25 mouse cellular contexts compared by ENCODE assay signal in genomic region chr2:174441898-174442297, GRCm38 (mm10). TPM values are rescaled to one million over a fixed set of nuclear protein-coding genes. Genes with fewer than 3 reads are reported as not detected.
A peak's percentile ranks its signal among the peaks of the same experiment; 100 is the strongest.
DNase-seq lines count a peak whose midpoint lies in the region; ATAC-seq and TF ChIP-seq lines count a peak whose summit lies in the region.
"Had no signal": no experiment of that assay in that cellular context is flagged by ENCODE, and none has a peak within 500 bp of the region (broad histone marks: within the 10 kb centered on the region; RNA-seq: fewer than 3 reads in every experiment).

No protein-coding gene starts in this region.

- peaks cover 18% of the 10 kb centered on the region for H3K79me2 ChIP-seq in CH12.LX (replicated peaks; ENCODE audit: control insufficient read depth, extremely low read depth, insufficient read depth, poor library complexity, severe bottlenecking)
- peaks cover 4% of the 10 kb centered on the region; the same call in 1 of the 2 replicates for H3K79me2 ChIP-seq in MEL (ENCODE audit: control insufficient read depth, insufficient read depth, low read length, poor library complexity)

- TF ChIP-seq RAD21 in CH12.LX (IDR thresholded peaks at IDR 0.05; ENCODE audit: low read depth, low read length) (no peak), MEL (IDR thresholded peaks at IDR 0.05; ENCODE audit: low read depth, low read length) (no peak)

- 57% methylated on average over 4 of the region's 4 CpGs for WGBS in lung, embryonic 14.5 days
- WGBS in lung, postnatal 0 days = 52% methylated on average over 4 of the region's 4 CpGs

- H3K36me3 ChIP-seq in lung, embryonic 14.5 days (ENCODE audit: insufficient read depth) = no peaks in the 10 kb centered on the region
- no peaks in the 10 kb centered on the region for H3K36me3 ChIP-seq in lung, postnatal 0 days (ENCODE audit: insufficient read depth, low read length)
- H3K36me3 ChIP-seq in CH12.LX (replicated peaks in 1 of 2; ENCODE audit: control insufficient read depth in 1 of 2, insufficient read depth in 1 of 2, low read length in 1 of 2) (peaks cover 0 to 2% of the 10 kb centered on the region in 2 experiments), MEL (ENCODE audit: control insufficient read depth in 1 of 2, insufficient read depth in 2 of 2, low read length in 2 of 2) (peaks cover 0 to 12% of the 10 kb centered on the region in 2 experiments; a peak in 2 of 4 replicates)
- H3K36me3 ChIP-seq: forebrain, embryonic 12.5 days; forebrain, embryonic 15.5 days; hindbrain, embryonic 13.5 days had no signal

- no peak overlapping the region for H3K4me2 ChIP-seq in lung, embryonic 14.5 days
- no peak overlapping the region for H3K4me2 ChIP-seq in lung, postnatal 0 days (replicated peaks; ENCODE audit: low read depth, low read length)
- 0 out of 2 replicates have a peak overlapping the region, but pooled peaks have one; percentile 23 for H3K4me2 ChIP-seq in CH12.LX (ENCODE audit: insufficient read depth, low read depth, poor library complexity, severe bottlenecking)
- H3K4me2 ChIP-seq: embryonic facial prominence, embryonic 13.5 days; forebrain, embryonic 12.5 days; forebrain, embryonic 15.5 days; heart, embryonic 11.5 days; hindbrain, embryonic 13.5 days had no signal

- no peak overlapping the region for H3K4me3 ChIP-seq in lung, embryonic 14.5 days (ENCODE audit: low read depth, low read length)
- H3K4me3 ChIP-seq in lung, postnatal 0 days (ENCODE audit: low read depth, low read length) = no peak overlapping the region
- H3K4me3 ChIP-seq in CH12.LX (replicated peaks in 1 of 3; ENCODE audit: low read depth in 2 of 3, low read length in 2 of 3, poor library complexity in 1 of 3) = no peak overlapping the region
- H3K4me3 ChIP-seq in MEL (ENCODE audit: control insufficient read depth in 1 of 2, insufficient read depth in 1 of 2, low read depth in 2 of 2, low read length in 2 of 2) = no peak overlapping the region
- H3K4me3 ChIP-seq: embryonic facial prominence, embryonic 10.5 days; embryonic facial prominence, embryonic 13.5 days; erythroblast, embryonic 14.5 days; forebrain, embryonic 12.5 days; forebrain, embryonic 15.5 days; hindbrain, embryonic 13.5 days had no signal

- DNase-seq in lung, embryonic 14.5 days = peak; percentile 61
- no peak for DNase-seq in lung, postnatal 14 days
- DNase-seq in lung, postnatal 0 days (ENCODE audit: low spot score) = peak; percentile 69
- no peak for DNase-seq in lung, postnatal 4 days
- DNase-seq in CH12.LX (ENCODE audit: extremely low read depth) (no peak), MEL (ENCODE audit: low read depth, low spot score) (no peak)
- DNase-seq in cerebellum, adult 11-12 months = no peak
- DNase-seq: cerebellum, adult 11 months; cerebellum, adult 8-10 months; cerebellum, postnatal 10 days; cerebellum, postnatal 36 days; embryo, embryonic 11 days; gastrocnemius, postnatal 14 days had no signal

- TF ChIP-seq EP300 in lung, postnatal 0 days (IDR thresholded peaks at IDR 0.05) = no peak
- no peak for TF ChIP-seq EP300 in CH12.LX (IDR thresholded peaks at IDR 0.05; ENCODE audit: low read length)
- TF ChIP-seq EP300 in MEL (IDR thresholded peaks at IDR 0.05; ENCODE audit: low read depth in 1 of 2, low read length in 2 of 2) = no peak

- H3K27ac ChIP-seq in lung, embryonic 14.5 days (ENCODE audit: low read depth) = peak overlapping the region; percentile 48; the same call in 1 of the 2 replicates
- H3K27ac ChIP-seq in lung, postnatal 0 days (ENCODE audit: low read length) = peak overlapping the region; percentile 78; the same call in 1 of the 2 replicates
- H3K27ac ChIP-seq in CH12.LX (ENCODE audit: insufficient read depth, low read depth) = no peak overlapping the region
- H3K27ac ChIP-seq in MEL (ENCODE audit: control insufficient read depth, low read depth, low read length) = no peak overlapping the region
- H3K27ac ChIP-seq: embryonic facial prominence, embryonic 10.5 days; forebrain, embryonic 12.5 days; forebrain, embryonic 15.5 days; hindbrain, embryonic 13.5 days had no signal

- H3K9me3 ChIP-seq in lung, embryonic 14.5 days (ENCODE audit: low read depth, low read length) = no peaks in the 10 kb centered on the region
- H3K9me3 ChIP-seq in lung, postnatal 0 days (ENCODE audit: low read length) = no peaks in the 10 kb centered on the region
- H3K9me3 ChIP-seq in CH12.LX (replicated peaks; ENCODE audit: low read length) = no peaks in the 10 kb centered on the region
- H3K9me3 ChIP-seq in MEL (replicated peaks; ENCODE audit: insufficient read depth, low read length) = no peaks in the 10 kb centered on the region
- H3K9me3 ChIP-seq: embryonic facial prominence, embryonic 10.5 days; embryonic facial prominence, embryonic 13.5 days; forebrain, embryonic 12.5 days; forebrain, embryonic 15.5 days; hindbrain, embryonic 13.5 days had no signal

- TF ChIP-seq CTCF in lung, embryonic 14.5 days (IDR thresholded peaks at IDR 0.05; ENCODE audit: low read depth) = no peak
- no peak for TF ChIP-seq CTCF in lung, postnatal 0 days (IDR thresholded peaks at IDR 0.05)
- TF ChIP-seq CTCF in CH12.LX (conservative IDR thresholded peaks at IDR 0.05 in 1 of 2, IDR thresholded peaks at IDR 0.05 in 1 of 2; ENCODE audit: low read depth in 2 of 2, low read length in 2 of 2) = no peak
- TF ChIP-seq CTCF in MEL (IDR thresholded peaks at IDR 0.05 in 2 of 3, conservative IDR thresholded peaks at IDR 0.05 in 1 of 3; ENCODE audit: control insufficient read depth in 1 of 3, insufficient read depth in 1 of 3, low read depth in 2 of 3, low read length in 3 of 3, poor library complexity in 1 of 3, severe bottlenecking in 1 of 3) = no peak

- dilution Hi-C loops in CH12.LX (cut with MboI; ENCODE audit: extremely low pct_ligation_motif_present, extremely low pct_unique_long_range_greater_than_20kb, low sequenced_read_pairs) = no loop called here

- no peaks in the 10 kb centered on the region for H3K27me3 ChIP-seq in lung, embryonic 14.5 days (ENCODE audit: insufficient read depth, low read length)
- no peaks in the 10 kb centered on the region for H3K27me3 ChIP-seq in lung, postnatal 0 days (replicated peaks; ENCODE audit: insufficient read depth, low read length)
- peaks cover 1% of the 10 kb centered on the region for H3K27me3 ChIP-seq in CH12.LX (replicated peaks)
- no peaks in the 10 kb centered on the region for H3K27me3 ChIP-seq in MEL (ENCODE audit: control insufficient read depth in 1 of 2, insufficient read depth in 2 of 2, low read length in 2 of 2)
- H3K27me3 ChIP-seq: embryonic facial prominence, embryonic 13.5 days; forebrain, embryonic 12.5 days; forebrain, embryonic 15.5 days; hindbrain, embryonic 13.5 days had no signal

- peak; percentile 26; the same call in 1 of the 2 replicates for ATAC-seq in lung, embryonic 14.5 days (ENCODE audit: insufficient read depth)
- peak; percentile 49 for ATAC-seq in lung, postnatal 0 days
- ATAC-seq: forebrain, embryonic 15.5 days; hindbrain, embryonic 16.5 days had no signal

- in situ Hi-C loops in CH12.LX (cut with MboI; ENCODE audit: low pct_ligation_motif_present, low pct_unique_long_range_greater_than_20kb, low sequenced_read_pairs) = no loop called here

- H3K9ac ChIP-seq in lung, embryonic 14.5 days = no peak overlapping the region
- no peak overlapping the region for H3K9ac ChIP-seq in lung, postnatal 0 days (replicated peaks; ENCODE audit: low read depth)
- no peak overlapping the region for H3K9ac ChIP-seq in CH12.LX (ENCODE audit: insufficient read depth, low read depth)
- H3K9ac ChIP-seq in MEL (ENCODE audit: control insufficient read depth, low read depth, low read length, poor library complexity, severe bottlenecking) = no peak overlapping the region
- H3K9ac ChIP-seq: embryonic facial prominence, embryonic 13.5 days; forebrain, embryonic 12.5 days; forebrain, embryonic 15.5 days; hindbrain, embryonic 13.5 days had no signal

- no peak for TF ChIP-seq POLR2A in CH12.LX (IDR thresholded peaks at IDR 0.05; ENCODE audit: low read depth, low read length)
- no peak for TF ChIP-seq POLR2A in MEL (IDR thresholded peaks at IDR 0.05; ENCODE audit: control insufficient read depth in 1 of 2, insufficient read depth in 1 of 2, low read depth in 1 of 2, low read length in 2 of 2, poor library complexity in 1 of 2)

- peaks cover 28% of the 10 kb centered on the region for H3K4me1 ChIP-seq in lung, embryonic 14.5 days (ENCODE audit: insufficient read depth)
- peaks cover 20% of the 10 kb centered on the region for H3K4me1 ChIP-seq in lung, postnatal 0 days (ENCODE audit: insufficient read depth, low read depth, low read length)
- H3K4me1 ChIP-seq in CH12.LX (ENCODE audit: control insufficient read depth in 1 of 2, insufficient read depth in 2 of 2) (peaks cover 32 to 64% of the 10 kb centered on the region in 2 experiments), MEL (ENCODE audit: control insufficient read depth in 1 of 2, insufficient read depth in 2 of 2, low read length in 2 of 2) (peaks cover 5 to 26% of the 10 kb centered on the region in 2 experiments; a peak in 3 of 4 replicates)

RNA-seq across cellular contexts. Expression of gene Ctsz, which starts 3.1 kb away (rescaled TPM):
- 172 and 179 TPM in 2 replicates for polyA plus RNA-seq in lung, embryonic 14.5 days (2014; fragmentation: Nextera tagmentation; extraction: Ambion mirVana)
- 208 and 222 TPM in 2 replicates for polyA plus RNA-seq in lung, postnatal 0 days (2015; fragmentation: Nextera tagmentation; extraction: Ambion mirVana)
- total RNA-seq in CH12.LX (2012; rRNA removed) (417 and 423 TPM in 2 replicates), CH12.LX (2014; rRNA removed) (135 and 141 TPM in 2 replicates), MEL (2012; rRNA removed) (113 and 118 TPM in 2 replicates)
- polyA plus RNA-seq in CH12.LX (2012; ENCODE audit: insufficient read length, low read depth) (219 and 264 TPM in 2 replicates), MEL (2012; ENCODE audit: insufficient read depth in 1 of 2, insufficient read length in 2 of 2, low read depth in 1 of 2, low replicate concordance in 2 of 2, missing spikeins in 1 of 2) (10 to 100 TPM in 1 of 2 experiments, not detected in 1; 93.7 TPM)

RNA-seq across cellular contexts. Expression of gene Tubb1, which starts 8.6 kb away (rescaled TPM):
- polyA plus RNA-seq in lung, embryonic 14.5 days (2014; fragmentation: Nextera tagmentation; extraction: Ambion mirVana) = 7.2 and 10.0 TPM in 2 replicates
- 10.5 and 11.3 TPM in 2 replicates for polyA plus RNA-seq in lung, postnatal 0 days (2015; fragmentation: Nextera tagmentation; extraction: Ambion mirVana)
- total RNA-seq in CH12.LX (2012; rRNA removed) (not detected in 2 replicates), CH12.LX (2014; rRNA removed) (not detected in 2 replicates), MEL (2012; rRNA removed) (3.1 and 3.5 TPM in 2 replicates)
- polyA plus RNA-seq in CH12.LX (2012; ENCODE audit: insufficient read length, low read depth) (not detected in 2 replicates), MEL (2012; ENCODE audit: insufficient read depth in 1 of 2, insufficient read length in 2 of 2, low read depth in 1 of 2, low replicate concordance in 2 of 2, missing spikeins in 1 of 2) (1 to 10 TPM in 1 of 2 experiments, not detected in 1; 2.6 TPM)
- total RNA-seq: hematopoietic stem cell, adult 5-6 weeks had no signal
- polyA plus RNA-seq: C2C12; CD4-positive, CD25-positive, alpha-beta regulatory T cell, adult 4 months; cortical plate, adult 2 months had no signal

RNA-seq across cellular contexts. Expression of gene Atp5e, which starts 22.0 kb away (rescaled TPM):
- 838 and 911 TPM in 2 replicates for polyA plus RNA-seq in lung, embryonic 14.5 days (2014; fragmentation: Nextera tagmentation; extraction: Ambion mirVana)
- 591 and 652 TPM in 2 replicates for polyA plus RNA-seq in lung, postnatal 0 days (2015; fragmentation: Nextera tagmentation; extraction: Ambion mirVana)
- total RNA-seq in CH12.LX (2012; rRNA removed) (699 and 716 TPM in 2 replicates), CH12.LX (2014; rRNA removed) (664 and 673 TPM in 2 replicates), MEL (2012; rRNA removed) (521 and 561 TPM in 2 replicates)
- polyA plus RNA-seq in CH12.LX (2012; ENCODE audit: insufficient read length, low read depth) (251 and 338 TPM in 2 replicates), MEL (2012; ENCODE audit: insufficient read depth in 1 of 2, insufficient read length in 2 of 2, low read depth in 1 of 2, low replicate concordance in 2 of 2, missing spikeins in 1 of 2) (100 to 1,000 TPM in 1 of 2 experiments, not detected in 1; 225 TPM)

RNA-seq across cellular contexts. Expression of gene Nelfcd, which starts 26.3 kb away (rescaled TPM):
- polyA plus RNA-seq in lung, embryonic 14.5 days (2014; fragmentation: Nextera tagmentation; extraction: Ambion mirVana) = 143 and 144 TPM in 2 replicates
- 54.3 and 59.1 TPM in 2 replicates for polyA plus RNA-seq in lung, postnatal 0 days (2015; fragmentation: Nextera tagmentation; extraction: Ambion mirVana)
- total RNA-seq in CH12.LX (2012; rRNA removed) (44.6 and 45.2 TPM in 2 replicates), CH12.LX (2014; rRNA removed) (39.1 and 41.5 TPM in 2 replicates), MEL (2012; rRNA removed) (43.8 and 46.8 TPM in 2 replicates)
- polyA plus RNA-seq in CH12.LX (2012; ENCODE audit: insufficient read length, low read depth) (50.5 and 52.3 TPM in 2 replicates), MEL (2012; ENCODE audit: insufficient read depth in 1 of 2, insufficient read length in 2 of 2, low read depth in 1 of 2, low replicate concordance in 2 of 2, missing spikeins in 1 of 2) (10 to 100 TPM; 74.8 to 89.0 TPM)

RNA-seq across cellular contexts. Expression of gene Prelid3b, which starts 31.0 kb away (rescaled TPM):
- 116 and 117 TPM in 2 replicates for polyA plus RNA-seq in lung, embryonic 14.5 days (2014; fragmentation: Nextera tagmentation; extraction: Ambion mirVana)
- polyA plus RNA-seq in lung, postnatal 0 days (2015; fragmentation: Nextera tagmentation; extraction: Ambion mirVana) = 64.9 and 68.9 TPM in 2 replicates
- total RNA-seq in CH12.LX (2012; rRNA removed) (90.3 and 123 TPM in 2 replicates), CH12.LX (2014; rRNA removed) (187 TPM in 2 replicates), MEL (2012; rRNA removed) (137 and 142 TPM in 2 replicates)
- polyA plus RNA-seq in CH12.LX (2012; ENCODE audit: insufficient read length, low read depth) (179 TPM in 2 replicates), MEL (2012; ENCODE audit: insufficient read depth in 1 of 2, insufficient read length in 2 of 2, low read depth in 1 of 2, low replicate concordance in 2 of 2, missing spikeins in 1 of 2) (100 to 1,000 TPM; 189 to 210 TPM)

Comparison
In these comparisons a context has a peak if more than half of its experiments do, and no peak if none do; other contexts are left out.
1. DNase-seq: peak in lung, embryonic 14.5 days (single experiment) and lung, postnatal 0 days (single experiment); none in lung, postnatal 14 days (single experiment), lung, postnatal 4 days (0 of 2), CH12.LX (single experiment), MEL (single experiment) and cerebellum, adult 11-12 months (single experiment).
2. H3K27ac ChIP-seq: peak in lung, embryonic 14.5 days (single experiment) and lung, postnatal 0 days (single experiment); none in CH12.LX (single experiment) and MEL (single experiment).